Mouse (Mus musculus): Measurements from ENCODE around the gene Msx1.

DNA sequence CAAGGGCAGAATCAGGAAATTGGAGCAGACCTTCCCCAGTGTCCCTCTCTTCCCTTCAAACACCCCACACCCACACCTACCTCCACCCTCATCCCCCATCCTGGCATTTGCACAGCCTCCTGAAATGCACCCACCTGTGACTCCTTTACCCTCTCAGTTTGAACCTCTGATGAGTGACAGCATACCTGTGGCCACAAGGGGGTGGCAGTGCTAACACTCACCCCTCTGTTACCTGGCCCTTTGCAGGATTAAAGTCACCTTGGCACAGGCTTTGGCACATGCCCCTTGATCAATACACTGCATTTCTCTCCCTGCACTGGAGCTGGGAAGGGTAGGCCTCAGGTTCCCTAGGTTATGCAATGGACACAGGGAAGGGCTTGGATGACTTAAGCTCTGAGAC lies 10.2 kb downstream of the Msx1 start:
- TF ChIP-seq TAL1 (IDR thresholded peaks at IDR 0.05; ENCODE audit: low read length), result no peak
- no peak for TF ChIP-seq GATA1 (IDR thresholded peaks at IDR 0.05; ENCODE audit: low read length)
